Mouse (Mus musculus) MN1 (cell line): ENCODE results near the gene Arhgef17.
A peak's percentile ranks its signal among the peaks of the same experiment; 100 is the strongest.

Experiments used
- DNase-seq: peaks from one replicate; pipeline ENCODE4 v3.0.0-alpha.2; 2016; ENCODE audit warnings: low spot score

Gene Arhgef17

DNA sequence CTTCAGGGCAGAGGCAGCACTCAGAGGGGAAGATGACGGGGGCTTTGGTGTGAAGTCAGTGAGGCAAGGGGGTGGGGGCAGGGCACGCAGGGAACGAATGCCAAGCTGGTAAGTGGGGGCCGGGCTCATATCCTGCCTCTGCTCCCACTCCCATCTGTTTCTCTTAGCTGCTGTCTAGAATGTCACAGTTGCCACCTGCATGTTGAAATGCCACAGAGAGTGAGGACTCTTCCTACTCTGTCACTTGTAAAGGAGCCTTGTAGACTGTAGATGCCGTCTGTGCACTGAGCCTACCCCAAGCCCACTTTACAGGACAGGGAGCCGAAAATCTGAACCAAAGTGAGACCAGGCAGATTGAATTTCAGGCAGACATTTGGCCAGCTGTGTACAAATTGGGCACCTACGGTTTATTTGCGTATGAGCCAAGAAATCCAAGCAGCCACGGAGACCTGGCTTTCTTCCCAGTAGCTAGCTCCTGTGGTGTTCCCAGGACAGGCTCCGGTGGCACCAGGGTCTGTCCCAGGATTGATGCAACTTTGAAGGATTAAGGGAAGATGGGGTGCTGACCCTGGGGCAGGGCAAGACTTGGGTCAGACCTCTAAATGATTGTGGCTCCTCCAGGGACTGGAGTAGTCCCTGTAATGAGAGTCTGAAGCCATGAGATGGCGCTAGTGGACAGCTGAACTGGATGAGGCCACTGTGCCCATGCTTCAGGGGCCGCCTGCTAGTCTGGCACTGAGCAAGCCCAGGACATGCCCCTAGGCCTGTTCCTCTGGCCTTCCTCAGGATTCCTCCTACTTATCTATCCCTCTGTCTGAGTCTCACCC is 11.1 kb upstream of the Arhgef17 start:
- DNase-seq = peak; percentile 83

DNA sequence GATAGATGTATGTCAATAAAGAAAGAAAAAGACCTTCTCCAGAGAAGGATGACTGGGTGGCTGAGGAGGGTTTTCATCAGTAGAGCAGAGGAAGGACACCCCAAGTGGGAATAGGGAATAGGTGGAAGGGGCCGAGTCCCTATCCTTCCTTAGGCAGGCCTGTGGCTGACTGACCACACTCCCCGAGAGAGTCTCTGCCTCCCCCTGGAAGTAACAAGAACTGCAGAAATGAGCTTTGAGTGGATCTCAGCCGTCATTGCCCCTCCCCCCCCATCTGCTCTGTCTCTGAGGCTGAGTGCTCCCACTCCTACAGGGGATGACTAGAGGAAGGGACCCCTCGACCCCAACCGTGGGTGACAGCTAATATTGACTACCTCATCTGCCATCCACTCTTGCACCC is 9.3 kb upstream of the Arhgef17 start:
- DNase-seq = no peak

GRCm38 (mm10) chr7:100938106-100938505 is 6.2 kb upstream of the Arhgef17 start:
- no peak for DNase-seq

DNA sequence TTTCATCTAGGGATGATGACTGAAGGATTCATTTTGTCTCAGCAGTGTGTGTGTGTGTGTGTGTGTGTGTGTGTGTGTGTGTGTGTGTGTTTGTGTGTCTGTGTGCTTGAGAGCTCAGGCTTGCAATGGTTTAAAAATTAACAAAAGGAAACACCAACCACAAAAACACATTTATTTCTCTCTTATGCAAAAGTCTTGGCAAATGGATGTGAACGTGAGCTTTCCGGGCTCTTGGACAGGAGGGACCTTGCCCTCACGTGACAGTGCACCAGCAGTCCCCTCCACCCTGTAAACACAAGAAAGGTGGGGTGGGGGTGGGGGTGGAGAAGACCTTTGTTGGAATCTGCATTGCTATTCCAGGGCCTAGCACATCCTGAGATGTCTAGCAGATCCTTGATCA is 5.6 kb upstream of the Arhgef17 start:
- no peak for DNase-seq

DNA sequence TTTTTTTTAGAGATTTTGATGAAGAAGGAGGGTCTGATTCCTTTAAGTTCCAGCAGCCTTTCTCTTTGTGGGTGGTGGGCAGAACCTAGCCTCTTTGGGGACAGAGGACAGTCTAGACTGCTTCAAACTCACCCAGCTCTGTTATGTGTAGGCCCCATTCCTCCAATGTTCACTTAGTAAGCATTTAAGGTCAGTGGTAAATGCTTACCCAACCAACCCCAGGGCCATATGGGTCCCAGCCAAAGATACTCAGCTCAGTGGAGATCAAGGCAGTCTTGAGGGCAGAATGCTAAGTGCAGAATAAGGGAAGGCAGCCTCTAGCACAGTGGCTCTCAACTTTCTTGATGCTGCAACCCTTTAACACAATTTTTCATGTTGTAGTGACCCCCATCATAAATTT is 1.6 kb upstream of the Arhgef17 start:
- DNase-seq = no peak

GRCm38 (mm10) chr7:100932481-100933007 is 637 bp upstream of the Arhgef17 start:
- DNase-seq = no peak

DNA sequence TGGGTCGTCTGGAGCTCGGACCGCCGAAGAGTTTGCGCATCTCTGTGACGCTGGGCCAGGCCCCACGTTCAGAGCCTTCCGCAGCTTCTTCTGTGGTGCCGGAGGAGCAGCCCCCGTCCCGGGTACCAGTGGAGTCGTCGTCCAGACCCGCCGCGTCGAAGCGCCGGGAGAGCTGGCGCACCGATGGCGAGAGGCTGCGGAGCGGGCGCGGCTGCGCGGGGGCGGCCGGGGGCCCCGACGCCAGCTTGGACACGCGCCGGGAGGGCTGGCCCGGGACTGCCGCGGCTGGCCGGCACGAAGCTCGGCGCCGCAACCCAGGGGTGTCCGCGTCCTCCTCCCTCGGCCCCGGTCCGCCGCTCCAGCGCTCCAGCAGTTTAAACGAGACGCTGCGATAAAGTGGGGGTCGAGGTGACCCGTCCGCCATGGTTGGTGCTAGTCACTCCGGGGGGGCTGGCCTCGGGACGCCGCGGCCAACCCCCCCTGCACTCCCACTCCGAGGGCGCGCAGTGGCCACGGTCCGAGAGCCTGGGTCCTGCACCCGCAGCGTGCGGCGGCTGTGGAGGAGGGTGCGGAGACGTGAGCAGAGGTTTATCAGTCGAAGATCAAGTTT is 486 bp downstream of the Arhgef17 start:
- DNase-seq = no peak

GRCm38 (mm10) chr7:100930619-100931315 is 1.1 kb downstream of the Arhgef17 start:
- DNase-seq = no peak

DNA sequence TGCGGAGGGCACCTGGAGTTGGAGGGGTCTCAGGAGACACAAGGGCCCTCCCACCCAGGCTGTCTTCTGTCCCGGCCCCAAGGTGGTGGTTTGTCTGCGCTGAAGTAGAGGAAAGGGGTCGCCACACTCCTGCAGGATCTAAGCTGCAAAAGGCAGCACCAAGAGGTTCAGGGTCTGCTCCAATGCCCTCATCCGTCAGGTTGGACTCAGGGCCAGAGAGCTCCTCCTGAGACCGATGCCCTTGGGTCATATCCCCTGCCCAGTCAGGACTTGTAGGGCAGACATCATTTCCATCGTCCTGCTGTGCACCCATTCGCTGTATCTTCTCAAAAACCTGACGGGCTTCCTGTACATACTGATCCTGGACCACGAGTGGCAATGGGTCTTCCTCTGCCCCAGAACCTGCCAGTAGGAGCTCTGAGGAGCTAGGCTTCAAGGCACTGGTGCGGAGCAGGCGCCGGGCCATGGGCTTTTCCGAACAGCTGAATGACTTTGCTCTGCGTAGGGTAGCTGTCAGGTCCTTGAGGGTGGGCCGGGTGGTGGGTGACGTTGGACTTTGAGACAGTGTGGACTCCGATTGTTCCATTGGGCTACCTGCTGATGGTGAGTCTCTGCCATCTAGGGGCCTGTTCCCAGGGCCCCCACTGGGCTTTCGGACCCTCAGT is 2.1 kb downstream of the Arhgef17 start:
- DNase-seq = no peak

DNA sequence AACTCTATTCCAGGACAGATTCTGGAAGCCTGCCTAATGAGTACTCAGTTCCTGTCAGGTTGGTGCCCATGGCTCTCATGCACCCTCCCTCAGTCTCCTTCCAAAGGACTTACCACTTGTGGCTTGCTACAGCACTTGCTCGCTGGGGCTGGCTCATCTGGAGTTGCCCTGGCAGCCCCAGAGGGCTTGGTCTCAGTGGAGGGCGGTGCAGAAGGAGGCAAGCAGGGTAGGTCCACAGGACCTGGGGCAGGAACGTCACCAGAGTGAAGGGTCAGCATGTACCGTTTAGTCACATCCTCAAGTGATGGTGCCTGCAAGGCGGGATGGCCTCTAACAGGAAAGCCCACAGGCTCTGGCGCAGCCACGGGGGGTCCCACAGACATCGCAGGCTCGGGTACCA is 3.5 kb downstream of the Arhgef17 start:
- DNase-seq = no peak

GRCm38 (mm10) chr7:100927287-100928000 is 4.5 kb downstream of the Arhgef17 start:
- no peak for DNase-seq

DNA sequence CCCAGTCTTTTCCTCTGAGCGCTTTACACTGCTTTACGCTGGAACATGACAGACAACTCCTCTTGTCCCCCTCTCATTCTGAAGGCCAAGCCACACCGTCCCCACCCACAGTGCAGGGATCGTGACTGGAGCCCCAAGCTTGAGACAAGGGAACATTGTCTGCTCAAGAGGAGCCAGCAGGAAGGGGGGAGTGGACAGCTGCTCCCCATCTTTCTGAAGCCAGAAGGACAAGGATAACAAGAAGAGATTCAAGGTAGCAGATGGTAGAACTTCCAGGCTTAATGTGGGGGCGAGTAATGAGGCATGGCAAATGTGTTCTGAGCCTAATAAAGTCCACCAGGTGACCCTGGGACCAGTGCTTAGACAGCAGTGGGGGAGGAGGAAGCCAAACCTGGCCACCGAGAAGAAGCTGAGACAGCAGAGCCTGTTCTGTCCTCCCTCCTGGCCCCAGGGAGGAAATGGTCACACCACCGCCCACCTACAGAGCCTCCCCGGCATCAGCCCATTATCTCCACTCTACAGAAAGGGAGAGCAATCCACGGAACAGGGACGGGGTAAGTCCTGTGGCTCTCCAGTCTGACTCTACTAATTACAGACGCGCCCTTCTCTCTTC is 5.5 kb downstream of the Arhgef17 start:
- DNase-seq = no peak

DNA sequence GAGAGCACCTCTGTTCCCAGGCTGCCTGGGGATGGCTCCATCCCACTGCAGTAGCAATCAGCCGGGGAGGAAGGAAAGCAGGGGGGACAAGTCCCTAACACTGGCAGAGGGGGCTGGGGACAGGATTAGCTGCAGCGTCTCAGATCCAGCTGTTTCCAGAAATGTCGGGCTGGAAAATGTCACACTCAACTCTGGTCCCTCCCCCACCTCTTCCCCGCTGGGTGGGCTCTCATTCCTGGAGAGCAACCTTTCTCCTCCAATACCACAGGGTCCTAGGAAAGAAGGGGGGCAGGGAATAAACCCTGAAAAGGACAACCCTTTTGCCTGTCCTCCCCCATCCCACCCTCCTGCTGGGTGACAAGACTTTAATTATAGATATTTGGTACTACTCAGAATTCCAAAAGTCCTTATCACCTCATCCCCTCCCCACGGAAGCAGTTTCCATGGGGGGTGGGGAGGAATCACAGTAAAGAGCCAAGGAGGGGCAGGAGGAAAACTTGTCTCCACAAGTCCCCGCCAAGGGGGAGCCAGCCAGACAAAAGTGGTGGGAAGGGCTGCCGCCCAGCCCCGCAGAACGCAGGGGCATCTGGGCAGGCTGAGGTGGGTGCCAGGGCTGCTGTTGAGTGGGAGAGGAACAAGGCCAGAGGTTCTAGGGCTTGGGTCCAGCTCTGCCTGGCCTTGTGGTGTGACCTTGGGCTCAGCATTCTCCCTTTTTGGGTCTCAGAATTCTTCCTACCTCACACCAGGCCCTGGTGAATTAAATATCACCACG is 7.0 kb downstream of the Arhgef17 start:
- DNase-seq = no peak

GRCm38 (mm10) chr7:100924200-100924599 is 7.7 kb downstream of the Arhgef17 start:
- DNase-seq = no peak

GRCm38 (mm10) chr7:100922907-100923306 is 9.0 kb downstream of the Arhgef17 start:
- DNase-seq = no peak

GRCm38 (mm10) chr7:100921289-100921688 is 10.6 kb downstream of the Arhgef17 start:
- DNase-seq = no peak

- no peak for DNase-seq
These were observed 12.1 kb downstream of the Arhgef17 start for GRCm38 (mm10) chr7:100919809-100920107.

- no peak for DNase-seq
These were observed 12.7 kb downstream of the Arhgef17 start for GRCm38 (mm10) chr7:100919006-100919808.

- no peak for DNase-seq
These were observed 13.7 kb downstream of the Arhgef17 start for GRCm38 (mm10) chr7:100918176-100918575.

DNA sequence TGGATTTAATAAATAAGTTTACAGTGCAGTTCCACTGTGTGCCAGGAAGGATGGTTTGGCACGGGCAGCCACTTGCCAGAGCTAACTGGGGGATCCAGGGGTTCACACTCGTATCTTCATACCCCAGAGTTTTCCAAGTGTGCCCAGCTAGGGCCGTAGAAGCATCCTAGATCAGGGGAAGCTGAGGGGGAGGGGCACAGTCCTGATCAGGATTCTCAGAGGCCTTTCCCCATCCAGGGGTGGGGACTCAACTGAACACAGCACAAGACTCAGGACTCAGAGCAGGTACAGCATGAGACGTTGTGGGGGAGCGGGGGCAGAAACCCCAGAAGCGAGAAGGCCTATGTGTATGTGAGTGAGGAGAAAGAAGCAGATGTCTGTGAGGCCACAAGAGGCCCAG is 14.2 kb downstream of the Arhgef17 start:
- no peak for DNase-seq
